Mouse (Mus musculus) MEL (cell line): ENCODE data around the gene Erbb2. TPM values are rescaled to one million over a fixed set of nuclear protein-coding genes. Genes with fewer than 3 reads are reported as not detected.

Experiments used
- DNase-seq: peaks from one replicate; pipeline ENCODE4 v3.0.0; 2011; ENCODE audit warnings: low read depth, low spot score
- H3K27ac ChIP-seq: 2 replicates; pipeline ENCODE4 v1.5.1; 2012; ENCODE audit warnings: low read depth, mild to moderate bottlenecking, control low read depth, low read length, moderate library complexity; ENCODE audit not compliant: control insufficient read depth
- H3K27me3 ChIP-seq, 2 experiments: fragments of 150-350 bp in 1 of 2; sonication (generic) in 1 of 2; 2 replicates each; pipeline ENCODE4 v1.6.1; 2012; ENCODE audit warnings: low read length in 2 of 2, mild to moderate bottlenecking in 2 of 2, improper control_type of control experiment in 1 of 2, moderate library complexity in 1 of 2; ENCODE audit not compliant: insufficient read depth in 2 of 2, control insufficient read depth in 1 of 2
- H3K36me3 ChIP-seq, 2 experiments: 2 replicates each; pipeline ENCODE4 v1.6.1; 2012 to 2014; ENCODE audit warnings: low read length in 2 of 2, improper control_type of control experiment in 1 of 2, inconsistent platforms in 1 of 2, mild to moderate bottlenecking in 1 of 2; ENCODE audit not compliant: insufficient read depth in 2 of 2, control insufficient read depth in 1 of 2
- H3K4me1 ChIP-seq, 2 experiments: fragments of 150-350 bp in 1 of 2; sonication (generic) in 1 of 2; 2 replicates each; pipeline ENCODE4 v1.6.1; 2012; ENCODE audit warnings: low read length in 2 of 2, improper control_type of control experiment in 1 of 2, mild to moderate bottlenecking in 1 of 2; ENCODE audit not compliant: insufficient read depth in 2 of 2, control insufficient read depth in 1 of 2
- H3K4me3 ChIP-seq, 2 experiments: fragments of 150-350 bp in 1 of 2; sonication (generic) in 1 of 2; 2 replicates each; pipeline ENCODE4 v1.5.1; 2012; ENCODE audit warnings: low read depth in 2 of 2, low read length in 2 of 2, mild to moderate bottlenecking in 2 of 2, moderate library complexity in 2 of 2, control low read depth in 1 of 2, improper control_type of control experiment in 1 of 2; ENCODE audit not compliant: control insufficient read depth in 1 of 2, insufficient read depth in 1 of 2
- H3K79me2 ChIP-seq: 2 replicates; pipeline ENCODE4 v1.6.1; 2012; ENCODE audit warnings: mild to moderate bottlenecking, low read length, moderate library complexity; ENCODE audit not compliant: control insufficient read depth, poor library complexity, insufficient read depth
- H3K9ac ChIP-seq: 2 replicates; pipeline ENCODE4 v1.6.1; 2012; ENCODE audit warnings: low read depth, mild to moderate bottlenecking, control low read depth, low read length, moderate library complexity; ENCODE audit not compliant: control insufficient read depth, poor library complexity, severe bottlenecking
- H3K9me3 ChIP-seq: fragments of 150-350 bp; sonication (generic); replicated peaks from 2 replicates; pipeline ENCODE4 v1.6.1; 2012; ENCODE audit warnings: mild to moderate bottlenecking, low read length, improper control_type of control experiment, moderate library complexity; ENCODE audit not compliant: insufficient read depth
- CHD1 ChIP-seq: IDR thresholded peaks from 2 replicates; pipeline ENCODE4 v1.6.1; 2012; ENCODE audit warnings: low read depth, mild to moderate bottlenecking, inconsistent platforms, low read length, improper control_type of control experiment
- EP300 ChIP-seq, 2 experiments: IDR thresholded peaks; 2 replicates each; pipeline ENCODE4 v1.6.1; 2011; ENCODE audit warnings: improper control_type of control experiment in 2 of 2, low read length in 2 of 2, low read depth in 1 of 2, mild to moderate bottlenecking in 1 of 2
- HCFC1 ChIP-seq: IDR thresholded peaks from 2 replicates; pipeline ENCODE4 v1.6.1; 2012; ENCODE audit warnings: low read depth, mild to moderate bottlenecking, inconsistent platforms, low read length, improper control_type of control experiment, moderate library complexity
- KAT2A ChIP-seq: conservative IDR thresholded peaks from 2 replicates; pipeline ENCODE4 v1.6.1; 2012; ENCODE audit warnings: low read depth, low read length, improper control_type of control experiment, inconsistent platforms
- MAZ ChIP-seq: IDR thresholded peaks from 2 replicates; pipeline ENCODE4 v1.6.1; 2012; ENCODE audit warnings: low read depth, mild to moderate bottlenecking, inconsistent platforms, low read length, improper control_type of control experiment
- MEF2A ChIP-seq: IDR thresholded peaks from 2 replicates; pipeline ENCODE4 v1.6.1; 2014; ENCODE audit warnings: low read depth, mild to moderate bottlenecking, inconsistent platforms, low read length, improper control_type of control experiment; ENCODE audit not compliant: poor library complexity, insufficient replicate concordance, severe bottlenecking; ENCODE audit errors: extremely low read depth
- MYC ChIP-seq: IDR thresholded peaks from 2 replicates; pipeline ENCODE4 v1.6.1; 2011; ENCODE audit warnings: low read depth, mild to moderate bottlenecking, low read length, improper control_type of control experiment, moderate library complexity
- NELFE ChIP-seq: IDR thresholded peaks from 2 replicates; pipeline ENCODE4 v1.6.1; 2011; ENCODE audit warnings: low read depth, low read length, improper control_type of control experiment
- NRF1 ChIP-seq: IDR thresholded peaks from 2 replicates; pipeline ENCODE4 v1.6.1; 2014; ENCODE audit warnings: low read depth, mild to moderate bottlenecking, inconsistent platforms, low read length, improper control_type of control experiment, moderate library complexity; ENCODE audit not compliant: poor library complexity, insufficient read depth, severe bottlenecking
- POLR2A ChIP-seq, 2 experiments: IDR thresholded peaks; 2 replicates each; pipeline ENCODE4 v1.6.1; 2011 to 2012; ENCODE audit warnings: low read length in 2 of 2, mild to moderate bottlenecking in 2 of 2, control low read depth in 1 of 2, improper control_type of control experiment in 1 of 2, low read depth in 1 of 2, moderate library complexity in 1 of 2; ENCODE audit not compliant: control insufficient read depth in 1 of 2, insufficient read depth in 1 of 2, poor library complexity in 1 of 2
- POLR2AphosphoS2 ChIP-seq: IDR thresholded peaks from 2 replicates; pipeline ENCODE4 v1.6.1; 2011; ENCODE audit warnings: low read length, improper control_type of control experiment
- RCOR1 ChIP-seq: IDR thresholded peaks from 2 replicates; pipeline ENCODE4 v1.6.1; 2012; ENCODE audit warnings: low read depth, mild to moderate bottlenecking, inconsistent platforms, low read length, improper control_type of control experiment
- SIN3A ChIP-seq: IDR thresholded peaks from 2 replicates; pipeline ENCODE4 v1.6.1; 2012; ENCODE audit warnings: low read length, improper control_type of control experiment, inconsistent platforms
- TAL1 ChIP-seq: IDR thresholded peaks from 2 replicates; pipeline ENCODE4 v1.6.1; 2012; ENCODE audit warnings: mild to moderate bottlenecking, inconsistent platforms, low read length, moderate library complexity, mixed read lengths
- TBP ChIP-seq: IDR thresholded peaks from 2 replicates; pipeline ENCODE4 v1.8.0; 2011; ENCODE audit warnings: low read depth, low read length, improper control_type of control experiment
- TCF12 ChIP-seq: IDR thresholded peaks from 2 replicates; pipeline ENCODE4 v1.6.1; 2014; ENCODE audit warnings: low read depth, mild to moderate bottlenecking, inconsistent platforms, low read length, improper control_type of control experiment, moderate library complexity
- UBTF ChIP-seq: IDR thresholded peaks from 2 replicates; pipeline ENCODE4 v1.6.1; 2012; ENCODE audit warnings: low read depth, mild to moderate bottlenecking, inconsistent platforms, low read length, improper control_type of control experiment, moderate library complexity, borderline replicate concordance; ENCODE audit not compliant: insufficient read depth
- USF2 ChIP-seq, 2 experiments: IDR thresholded peaks; 2 replicates each; pipeline ENCODE4 v1.6.1; 2011 to 2012; ENCODE audit warnings: improper control_type of control experiment in 2 of 2, low read length in 2 of 2, borderline replicate concordance in 1 of 2, inconsistent platforms in 1 of 2, low read depth in 1 of 2, mild to moderate bottlenecking in 1 of 2; ENCODE audit not compliant: insufficient read depth in 1 of 2
- ZMIZ1 ChIP-seq: IDR thresholded peaks from 2 replicates; pipeline ENCODE4 v1.6.1; 2012; ENCODE audit warnings: low read depth, mild to moderate bottlenecking, inconsistent platforms, low read length, improper control_type of control experiment, moderate library complexity
- polyA plus RNA-seq, 2 experiments: library from polyadenylated mRNA; stranded (reverse) in 1 of 2; unstranded in 1 of 2; fragments of >175 nt in 1 of 2; fragments of >200 nt in 1 of 2; gene quantifications; 2 replicates each; pipeline versions ENCODE4 v1.2.1 to v1.2.4; 2012; ENCODE audit warnings: low replicate concordance in 2 of 2, low read depth in 1 of 2; ENCODE audit not compliant: insufficient read length in 2 of 2, insufficient read depth in 1 of 2, missing spikeins in 1 of 2
- total RNA-seq: library from RNA; depleted of rRNA; stranded (reverse); fragments of 300-350 nt; gene quantifications from 2 replicates; pipeline ENCODE4 v1.2.3, GENCODE M21; 2012

Gene Erbb2
- total and polyA plus RNA-seq, 3 experiments: not detected

GRCm38 (mm10) chr11:98374266-98374665 is 38.0 kb upstream of the Erbb2 start:
- no peaks in the 10 kb centered on the region for H3K27me3 ChIP-seq
- DNase-seq: no peak
- H3K4me1 ChIP-seq: no peaks in the 10 kb centered on the region
- H3K4me3 ChIP-seq: no peak overlapping the region
- no peak for TF ChIP-seq MAZ
- TF ChIP-seq KAT2A: no peak
- TF ChIP-seq HCFC1: no peak
- H3K79me2 ChIP-seq: no peaks in the 10 kb centered on the region; the same call in 1 of the 2 replicates
- no peak overlapping the region for H3K27ac ChIP-seq
- H3K9ac ChIP-seq: no peak overlapping the region
- no peaks in the 10 kb centered on the region for H3K9me3 ChIP-seq
- peaks cover 0 to 4% of the 10 kb centered on the region in 2 experiments; a peak in 2 of 4 replicates for H3K36me3 ChIP-seq

GRCm38 (mm10) chr11:98376756-98377155 is 35.5 kb upstream of the Erbb2 start:
- H3K27ac ChIP-seq: no peak overlapping the region
- peaks cover 0 to 4% of the 10 kb centered on the region in 2 experiments; a peak in 2 of 4 replicates for H3K36me3 ChIP-seq
- H3K9ac ChIP-seq: no peak overlapping the region
- no peak overlapping the region for H3K4me3 ChIP-seq
- no peaks in the 10 kb centered on the region for H3K27me3 ChIP-seq
- no peaks in the 10 kb centered on the region for H3K9me3 ChIP-seq
- no peaks in the 10 kb centered on the region for H3K79me2 ChIP-seq
- no peak for DNase-seq
- no peaks in the 10 kb centered on the region for H3K4me1 ChIP-seq
- TF ChIP-seq NRF1 (no peak), TCF12 (no peak), MEF2A (no peak), POLR2AphosphoS2 (no peak), HCFC1 (no peak), TAL1 (no peak), NELFE (no peak), MYC (no peak), POLR2A (IDR thresholded peaks at IDR 0.05; ENCODE audit: control insufficient read depth in 1 of 2, insufficient read depth in 1 of 2, low read depth in 1 of 2, low read length in 2 of 2, poor library complexity in 1 of 2) (no peak), EP300 (IDR thresholded peaks at IDR 0.05; ENCODE audit: low read depth in 1 of 2, low read length in 2 of 2) (no peak), ZMIZ1 (no peak), TBP (no peak), USF2 (IDR thresholded peaks at IDR 0.05; ENCODE audit: borderline replicate concordance in 1 of 2, insufficient read depth in 1 of 2, low read depth in 1 of 2, low read length in 2 of 2) (no peak), UBTF (no peak), CHD1 (no peak), SIN3A (no peak), RCOR1 (no peak)
- TF ChIP-seq, all 39 proteins: peak for 0
